Mouse (Mus musculus): Measurements from ENCODE around the gene Pkd1l2.

The Pkd1l2 gene

DNA sequence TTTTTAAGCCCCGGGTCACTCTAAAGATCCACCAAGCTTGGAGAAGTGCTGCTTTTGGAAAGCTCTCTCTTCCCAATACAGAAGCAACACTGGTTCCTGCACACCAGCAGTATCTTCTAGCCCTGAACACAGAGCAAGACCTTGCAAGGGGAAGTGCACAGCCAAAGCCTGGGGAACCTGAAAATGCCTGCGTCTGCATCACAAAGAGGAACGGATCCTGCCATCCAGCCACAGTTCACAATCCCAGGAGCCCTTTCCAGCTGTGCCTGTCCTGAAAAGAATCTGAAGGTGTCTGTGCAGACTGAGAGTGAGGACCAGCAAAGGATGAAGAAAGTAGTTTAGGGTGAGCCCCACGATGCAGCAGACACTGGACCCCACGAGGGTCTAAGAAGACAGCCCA, 107.2 kb downstream of the Pkd1l2 start:
- DNase-seq (ENCODE audit: low read depth): no peak

DNA sequence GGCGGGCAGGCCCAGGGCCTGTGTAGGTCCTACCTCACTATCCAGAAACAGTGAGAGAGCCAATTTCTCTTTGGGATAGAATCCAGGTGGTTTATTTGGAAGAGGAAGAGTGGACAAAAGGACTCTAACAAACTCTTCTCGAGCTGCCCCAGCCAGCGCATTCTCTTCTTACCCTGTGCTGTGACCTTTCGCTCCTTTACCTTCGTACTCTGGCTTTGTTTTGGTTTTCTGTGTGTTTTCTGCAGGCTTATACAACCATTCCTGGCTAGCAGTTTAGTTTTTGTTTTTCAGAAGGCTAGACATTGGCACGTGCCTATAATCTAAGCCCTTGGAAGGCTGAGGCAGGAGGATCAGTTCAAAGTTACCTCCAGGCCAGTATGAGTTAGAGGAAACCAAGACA, 112.7 kb downstream of the Pkd1l2 start:
- no peak for DNase-seq (ENCODE audit: low read depth)

DNA sequence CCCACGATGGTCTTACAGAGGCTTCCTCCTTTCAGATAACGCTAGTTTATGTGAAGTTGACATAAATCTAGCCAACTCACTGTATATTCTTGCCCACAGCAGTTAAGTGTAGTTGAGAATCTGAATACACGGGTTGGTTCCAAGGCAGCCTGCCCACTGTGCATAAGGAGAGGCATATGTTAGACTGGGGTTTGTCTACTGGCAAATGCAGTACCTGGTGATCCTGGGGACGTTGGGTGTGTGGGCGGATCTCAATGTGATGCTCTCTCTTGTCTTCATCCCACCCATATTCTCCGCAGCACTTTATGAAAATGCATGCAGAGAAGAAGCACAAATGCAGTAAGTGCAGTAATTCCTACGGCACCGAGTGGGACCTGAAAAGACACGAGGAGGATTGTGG, 127.8 kb downstream of the Pkd1l2 start:
- no peak for DNase-seq (ENCODE audit: low read depth)

DNA sequence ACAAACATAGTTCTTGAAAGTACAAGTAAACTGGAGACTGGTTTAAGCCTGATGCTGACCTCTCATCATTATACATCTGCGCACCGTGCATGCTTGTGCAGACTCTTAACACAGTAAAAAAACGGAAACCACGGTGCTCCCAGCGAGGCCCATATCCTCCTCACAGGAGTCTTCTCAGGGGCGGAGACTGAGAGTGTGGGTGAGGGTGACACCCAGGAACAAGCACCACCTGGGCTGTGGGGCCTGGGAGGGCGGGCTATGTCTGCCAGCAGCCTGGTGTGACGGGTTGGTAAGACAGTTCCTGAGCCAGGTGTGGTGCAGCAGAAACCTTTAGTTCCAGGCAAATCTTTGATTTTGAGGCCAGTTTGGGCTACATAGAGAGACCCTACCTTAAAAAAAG, 129.8 kb downstream of the Pkd1l2 start:
- no peak for DNase-seq (ENCODE audit: low read depth)

DNA sequence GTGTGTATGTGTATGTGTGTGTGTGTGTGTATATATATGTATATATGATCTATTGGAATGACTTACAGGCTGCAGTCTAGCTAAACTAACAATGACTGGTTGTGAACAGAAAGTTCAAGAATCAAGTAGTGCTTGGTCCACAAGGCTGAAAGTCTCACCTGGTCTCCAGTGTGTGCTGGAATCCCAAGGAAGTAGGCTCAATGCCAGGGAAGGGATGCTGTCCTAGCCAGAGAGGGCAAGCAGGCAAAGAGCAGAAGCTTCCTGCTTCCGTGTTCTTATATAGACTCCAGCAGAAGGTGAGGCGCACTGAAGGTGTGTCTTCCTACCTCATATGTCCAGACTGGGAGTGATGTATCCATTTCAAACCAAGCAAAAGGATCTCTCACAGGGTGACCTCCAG, 130.5 kb downstream of the Pkd1l2 start:
- no peak for DNase-seq (ENCODE audit: low read depth)

DNA sequence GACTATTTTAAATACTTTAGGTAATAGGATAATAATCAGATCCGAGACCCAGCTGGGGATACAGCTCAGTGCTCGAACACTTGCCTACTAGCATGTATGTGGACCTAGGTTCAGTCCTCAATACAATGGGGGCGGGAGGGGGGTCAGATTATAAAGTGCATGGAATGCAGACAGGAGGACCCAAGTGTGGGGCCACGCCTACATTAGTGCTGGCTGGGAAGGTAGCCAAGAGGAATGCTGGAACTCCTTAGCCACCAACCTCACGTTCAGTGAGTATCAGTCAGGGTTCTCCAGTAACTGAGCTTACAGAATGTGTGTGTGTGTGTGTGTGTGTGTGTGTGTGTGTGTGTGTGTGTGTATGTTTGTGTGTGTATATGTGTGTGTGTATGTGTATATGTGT, 130.9 kb downstream of the Pkd1l2 start:
- DNase-seq (ENCODE audit: low read depth): no peak

DNA sequence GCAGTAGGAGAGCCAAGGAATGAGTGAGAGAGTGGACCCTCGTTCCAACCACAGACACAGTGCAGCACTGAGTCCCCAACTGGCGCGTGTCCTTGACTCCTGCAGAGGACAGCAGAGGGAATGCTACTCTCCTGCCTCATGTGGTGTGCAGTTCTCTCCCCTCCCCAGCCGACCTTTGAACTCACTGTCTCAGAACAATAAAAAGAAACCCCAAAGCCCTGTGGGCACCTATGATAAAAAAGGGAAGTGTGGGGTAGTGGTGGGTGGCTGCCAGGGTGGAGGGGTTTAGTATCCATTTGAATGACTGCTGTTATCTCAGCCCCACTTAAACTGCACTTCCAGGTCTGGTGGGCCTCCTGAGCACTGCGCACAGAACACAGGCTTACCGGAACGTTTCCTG, 134.7 kb downstream of the Pkd1l2 start:
- no peak for DNase-seq (ENCODE audit: low read depth)

DNA sequence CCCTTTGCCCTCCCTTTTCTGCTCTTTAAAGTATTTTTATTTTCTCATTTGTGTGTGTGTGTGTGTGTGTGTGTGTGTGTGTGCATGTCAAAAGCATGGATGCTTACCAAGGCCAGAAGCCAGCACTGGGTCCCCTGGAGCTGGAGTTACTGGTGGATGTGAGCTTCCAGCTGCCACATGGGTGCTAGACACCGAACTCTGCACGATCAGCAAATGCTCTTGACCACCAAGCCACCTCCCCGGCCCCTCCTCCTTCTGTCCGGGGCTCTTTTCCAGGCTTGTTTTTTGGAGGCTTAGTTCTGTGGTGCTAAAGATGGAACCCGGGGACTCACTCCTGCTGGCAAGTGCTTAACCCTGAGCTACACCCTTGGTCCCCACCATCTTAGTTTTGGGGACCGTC, 135.4 kb downstream of the Pkd1l2 start:
- no peak for DNase-seq (ENCODE audit: low read depth)

DNA sequence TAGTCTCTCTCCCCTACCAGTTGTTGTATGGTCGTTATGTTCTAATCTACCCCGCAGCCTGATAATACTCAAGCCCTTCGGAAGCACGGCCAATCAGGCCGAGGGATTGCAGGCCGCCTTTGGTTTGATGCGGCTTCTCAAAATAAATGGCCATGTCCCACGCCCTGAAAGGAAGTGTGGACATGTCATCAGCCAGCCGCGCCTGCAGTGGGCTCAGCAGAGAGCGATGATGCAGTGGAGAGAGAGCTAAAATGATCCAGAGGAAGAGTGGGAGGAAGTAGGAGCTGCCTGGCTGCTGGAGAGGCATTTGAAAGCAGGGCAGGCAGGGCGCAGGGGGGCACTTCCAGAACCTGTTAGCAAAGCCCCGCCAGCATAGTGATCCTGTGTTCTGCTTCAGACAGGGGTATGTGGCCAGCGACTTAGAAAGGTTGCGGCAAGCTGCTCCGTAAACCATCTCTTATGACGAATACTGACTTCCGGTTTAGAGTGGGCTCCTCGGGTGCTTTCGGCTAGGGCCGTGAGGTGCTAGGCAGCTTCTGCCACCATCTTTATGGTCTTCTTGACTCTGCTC, 135.9 kb downstream of the Pkd1l2 start:
- DNase-seq (ENCODE audit: low read depth): no peak

Measured in 416B (cell line).